Mouse (Mus musculus) lung, embryonic 16.5 days (tissue): Measurements from ENCODE around the gene Cryba4. TPM values are rescaled to one million over a fixed set of nuclear protein-coding genes. Genes with fewer than 3 reads are reported as not detected.

Source experiments
- ATAC-seq: fragments of 200-750 bp; cut with Nextera tagmentation; 2 replicates; pipeline ENCODE4 v1.8.0; 2017; ENCODE audit warnings: low read depth, mild to moderate bottlenecking, moderate library complexity
- H3K27ac ChIP-seq: fragments of 300-500 bp; sonication (generic); 2 replicates; pipeline ENCODE4 v1.5.1; 2014; ENCODE audit warnings: mild to moderate bottlenecking, control low read depth, low read length
- H3K27me3 ChIP-seq: fragments of 300-500 bp; sonication (generic); 2 replicates; pipeline ENCODE4 v1.6.1; 2014; ENCODE audit warnings: low read depth, low read length, mixed read lengths; ENCODE audit not compliant: control insufficient read depth, insufficient read depth
- H3K36me3 ChIP-seq: fragments of 300-500 bp; sonication (generic); 2 replicates; pipeline ENCODE4 v1.6.1; 2014; ENCODE audit warnings: low read length; ENCODE audit not compliant: control insufficient read depth, insufficient read depth
- H3K4me1 ChIP-seq: fragments of 300-500 bp; sonication (generic); replicated peaks from 2 replicates; pipeline ENCODE4 v1.6.1; 2014; ENCODE audit warnings: low read length, mixed read lengths; ENCODE audit not compliant: control insufficient read depth, insufficient read depth
- H3K4me2 ChIP-seq: fragments of 300-500 bp; sonication (generic); 2 replicates; pipeline ENCODE4 v1.6.1; 2014; ENCODE audit warnings: low read depth, low read length, control low read depth
- H3K4me3 ChIP-seq: fragments of 300-500 bp; sonication (generic); 2 replicates; pipeline ENCODE4 v1.5.1; 2014; ENCODE audit warnings: mild to moderate bottlenecking, low read length, control low read depth
- H3K9ac ChIP-seq: fragments of 300-500 bp; sonication (generic); 2 replicates; pipeline ENCODE4 v1.6.1; 2014; ENCODE audit warnings: low read length, control low read depth
- H3K9me3 ChIP-seq: fragments of 300-500 bp; sonication (generic); 2 replicates; pipeline ENCODE4 v1.6.1; 2016; ENCODE audit warnings: low read length; ENCODE audit not compliant: control insufficient read depth
- WGBS: fragments of 180-500 bp; shearing (Covaris S2); extraction: QIAGEN DNeasy Blood & Tissue Kit; methylation state at CpG from one replicate; pipeline ENCODE4 v1.1.7; 2014; 5-methylcytosine and 5-hydroxymethylcytosine counted together
- polyA plus RNA-seq: library from polyadenylated mRNA; unstranded; fragments of >200 nt; fragmentation: Nextera tagmentation; extraction: Ambion mirVana; gene quantifications from 2 replicates; pipeline ENCODE4 v1.2.1, GENCODE M21; 2015

Cryba4 gene
- polyA plus RNA-seq, 1 experiment from 2014 or later: 0.84 TPM

DNA sequence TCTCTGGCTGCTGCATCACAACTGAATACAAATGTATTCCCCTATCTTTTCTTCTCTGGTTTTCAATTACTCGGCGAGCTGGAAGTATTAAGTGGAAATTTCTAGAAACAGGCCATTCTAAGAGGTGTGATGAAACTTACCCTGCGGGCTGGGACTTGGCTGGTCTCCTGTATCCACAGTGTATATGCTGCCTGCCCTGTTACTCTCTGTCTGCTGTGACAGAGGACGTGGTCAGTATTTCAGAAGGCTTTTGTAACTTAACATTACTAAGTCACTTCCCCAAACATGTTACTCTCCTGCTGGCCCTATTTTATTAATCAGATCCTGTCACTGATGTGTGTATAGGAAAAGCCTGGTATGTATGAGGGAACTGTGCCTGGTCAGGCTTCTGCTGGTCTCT lies 29.4 kb upstream of the Cryba4 start:
- Histone ChIP-seq H3K9ac (0 out of 2 replicates have a peak overlapping the region, but pooled peaks have one; percentile 18), H3K27me3 (no peaks in the 10 kb centered on the region), H3K36me3 (no peaks in the 10 kb centered on the region), H3K9me3 (no peaks in the 10 kb centered on the region), H3K27ac (no peak overlapping the region), H3K4me1 (peaks cover 31% of the 10 kb centered on the region), H3K4me3 (no peak overlapping the region), H3K4me2 (no peak overlapping the region)
- WGBS: 66% methylated on average over 4 of the region's 4 CpGs
- ATAC-seq: no peak

DNA sequence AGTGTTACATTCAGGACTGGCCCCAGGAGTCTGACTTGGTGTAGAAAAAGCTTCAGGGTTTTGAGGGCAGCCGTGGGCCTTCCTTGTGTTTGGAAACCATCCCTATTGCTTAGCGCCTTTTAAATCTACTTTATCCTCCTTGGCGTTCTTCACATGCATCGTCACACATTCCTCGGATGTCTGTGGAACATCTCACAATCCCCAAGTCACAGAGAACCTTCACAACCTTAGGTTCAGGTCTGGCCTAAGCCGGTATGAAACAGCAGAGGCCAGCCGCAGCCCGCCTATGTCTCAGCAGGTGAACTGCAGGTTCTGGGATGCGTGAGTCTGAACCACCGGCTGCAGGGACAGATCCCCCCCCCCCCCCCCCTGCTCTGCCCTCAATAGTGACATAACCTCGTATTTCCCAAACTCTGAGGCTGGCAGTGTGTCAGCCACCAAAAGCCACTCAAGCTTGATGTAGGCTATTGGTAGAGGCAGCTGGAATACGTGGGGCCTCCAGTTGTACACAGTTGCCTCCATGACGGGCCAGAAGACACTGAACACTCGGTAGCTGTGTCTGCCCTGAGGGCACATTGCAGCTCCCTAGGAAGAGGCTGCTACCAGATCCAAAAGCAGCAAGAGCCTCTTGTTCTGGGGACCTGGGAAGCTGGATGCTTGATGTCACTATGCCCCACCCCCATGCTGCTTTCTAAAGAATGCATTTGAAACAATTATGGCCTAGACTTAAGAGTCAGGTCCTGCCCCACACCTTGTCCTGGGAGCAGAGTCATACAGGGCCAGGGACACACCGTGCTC lies 28.7 kb upstream of the Cryba4 start:
- no peaks in the 10 kb centered on the region for H3K9me3 ChIP-seq
- 0 out of 2 replicates have a peak overlapping the region, but pooled peaks have one; percentile 18 for H3K9ac ChIP-seq
- peaks cover 27% of the 10 kb centered on the region for H3K4me1 ChIP-seq
- H3K4me3 ChIP-seq: no peak overlapping the region
- WGBS: 58% methylated on average over 15 of the region's 15 CpGs
- H3K27me3 ChIP-seq: no peaks in the 10 kb centered on the region
- ATAC-seq: no peak
- H3K36me3 ChIP-seq: no peaks in the 10 kb centered on the region
- peak overlapping the region; percentile 16; the same call in 1 of the 2 replicates for H3K27ac ChIP-seq
- no peak overlapping the region for H3K4me2 ChIP-seq

DNA sequence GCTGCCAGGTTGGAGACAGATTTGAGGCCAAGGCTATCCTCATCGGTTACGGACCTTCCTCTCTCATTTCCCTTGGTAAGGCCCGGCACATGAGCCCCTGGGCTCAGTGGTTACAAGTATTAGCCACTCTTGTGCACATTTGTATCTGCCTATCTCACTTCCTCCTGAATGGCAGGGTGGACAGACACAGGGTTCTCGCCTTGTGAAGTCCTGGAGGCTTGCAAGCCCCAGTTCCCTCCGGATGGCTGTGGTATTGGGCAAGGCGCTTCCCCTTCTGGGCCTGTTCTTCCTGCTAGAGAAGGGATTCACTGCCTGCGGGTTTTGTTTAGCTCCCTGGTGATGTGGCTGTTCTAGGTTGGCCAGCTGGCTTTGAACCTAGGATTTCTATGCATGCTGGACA lies 27.8 kb upstream of the Cryba4 start:
- no peaks in the 10 kb centered on the region for H3K27me3 ChIP-seq
- peak overlapping the region; percentile 30 for H3K27ac ChIP-seq
- no peak overlapping the region for H3K4me2 ChIP-seq
- no peaks in the 10 kb centered on the region for H3K36me3 ChIP-seq
- no peak for ATAC-seq
- H3K9me3 ChIP-seq: no peaks in the 10 kb centered on the region
- H3K4me1 ChIP-seq: peaks cover 31% of the 10 kb centered on the region
- 76% methylated on average over 7 of the region's 7 CpGs for WGBS
- H3K4me3 ChIP-seq: no peak overlapping the region
- peak overlapping the region; percentile 8; the same call in 1 of the 2 replicates for H3K9ac ChIP-seq

DNA sequence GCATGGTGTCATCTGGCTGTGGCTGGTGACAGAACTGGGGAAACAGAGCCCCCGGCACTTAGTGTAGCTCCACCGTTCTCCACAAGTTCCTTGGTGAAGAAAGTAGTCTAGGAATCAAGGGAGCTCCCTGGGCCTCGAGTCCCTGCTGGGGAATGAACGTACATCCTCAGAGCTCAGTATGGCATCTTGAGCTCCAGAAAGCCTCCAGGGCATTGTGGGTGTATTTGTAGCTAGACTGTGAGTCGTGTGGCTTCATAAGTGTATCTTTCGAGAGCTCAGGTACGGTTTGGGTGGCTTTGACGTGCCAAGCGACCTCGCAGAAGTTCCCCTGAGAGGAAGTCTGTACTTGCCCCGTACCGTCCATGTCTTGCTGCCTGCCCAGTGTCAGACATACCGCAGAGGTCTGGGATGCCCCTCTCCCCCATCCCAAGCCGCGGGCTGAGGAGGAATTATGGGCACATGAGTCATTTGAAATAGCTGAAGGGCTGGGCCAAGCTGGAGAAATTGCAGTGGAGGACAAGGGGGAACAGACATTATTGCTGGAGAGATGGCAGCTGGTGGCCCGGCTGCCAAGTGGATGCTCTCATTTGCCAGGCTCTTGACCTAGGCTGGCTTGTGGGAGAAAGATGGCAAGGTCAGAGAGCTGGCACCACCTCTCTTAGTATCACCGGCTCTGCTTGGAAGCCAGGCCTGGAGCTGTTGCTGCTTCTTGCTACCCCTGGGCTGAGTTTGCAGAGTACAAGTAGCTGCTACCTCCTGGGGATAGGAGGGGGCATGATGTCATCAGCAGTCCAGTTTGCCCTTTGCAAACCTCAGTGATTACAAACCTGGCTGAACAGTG lies 27.1 kb upstream of the Cryba4 start:
- no peaks in the 10 kb centered on the region for H3K9me3 ChIP-seq
- ATAC-seq: no peak
- WGBS: 83% methylated on average over 17 of the region's 17 CpGs
- H3K4me3 ChIP-seq: no peak overlapping the region
- H3K36me3 ChIP-seq: no peaks in the 10 kb centered on the region
- no peaks in the 10 kb centered on the region for H3K27me3 ChIP-seq
- H3K4me1 ChIP-seq: peaks cover 25% of the 10 kb centered on the region
- peak overlapping the region; percentile 30; the same call in 1 of the 2 replicates for H3K27ac ChIP-seq
- H3K9ac ChIP-seq: no peak overlapping the region; the same call in 1 of the 2 replicates
- no peak overlapping the region for H3K4me2 ChIP-seq

DNA sequence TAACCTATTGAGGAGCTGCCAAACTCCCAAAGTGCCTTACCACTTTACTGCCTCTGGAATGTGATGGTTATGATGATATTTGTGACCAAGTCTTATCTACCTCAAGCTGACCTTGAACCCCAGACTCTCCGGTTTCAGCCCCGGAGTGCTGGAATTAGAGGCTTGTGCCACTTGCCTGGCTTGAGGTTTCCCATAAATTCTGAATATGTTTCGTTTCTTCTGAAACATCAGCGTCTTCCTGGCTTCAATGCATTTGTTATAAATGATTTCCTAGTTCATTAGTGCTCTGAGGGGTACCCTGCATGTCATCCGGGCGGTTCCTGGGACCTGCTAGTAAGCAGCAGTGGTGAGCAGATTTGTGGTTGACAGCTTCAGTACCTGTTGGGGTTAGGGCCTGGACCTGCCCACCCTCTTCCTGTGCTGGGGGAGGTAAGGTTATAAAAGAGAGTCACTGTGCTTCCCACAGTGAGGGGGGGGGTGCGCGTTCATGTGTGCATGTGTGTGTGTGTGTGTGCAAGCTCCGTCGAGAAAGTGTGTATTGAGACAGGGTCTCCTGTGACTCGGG lies 25.7 kb upstream of the Cryba4 start:
- H3K36me3 ChIP-seq: no peaks in the 10 kb centered on the region
- H3K4me2 ChIP-seq: peak overlapping the region; percentile 73
- no peak for ATAC-seq
- no peak overlapping the region for H3K27ac ChIP-seq
- H3K27me3 ChIP-seq: no peaks in the 10 kb centered on the region
- peak overlapping the region; percentile 86; the same call in 1 of the 2 replicates for H3K9ac ChIP-seq
- H3K9me3 ChIP-seq: no peaks in the 10 kb centered on the region
- H3K4me1 ChIP-seq: peaks cover 22% of the 10 kb centered on the region
- peak overlapping the region; percentile 85 for H3K4me3 ChIP-seq
- WGBS: 78% methylated on average over 11 of the region's 11 CpGs

DNA sequence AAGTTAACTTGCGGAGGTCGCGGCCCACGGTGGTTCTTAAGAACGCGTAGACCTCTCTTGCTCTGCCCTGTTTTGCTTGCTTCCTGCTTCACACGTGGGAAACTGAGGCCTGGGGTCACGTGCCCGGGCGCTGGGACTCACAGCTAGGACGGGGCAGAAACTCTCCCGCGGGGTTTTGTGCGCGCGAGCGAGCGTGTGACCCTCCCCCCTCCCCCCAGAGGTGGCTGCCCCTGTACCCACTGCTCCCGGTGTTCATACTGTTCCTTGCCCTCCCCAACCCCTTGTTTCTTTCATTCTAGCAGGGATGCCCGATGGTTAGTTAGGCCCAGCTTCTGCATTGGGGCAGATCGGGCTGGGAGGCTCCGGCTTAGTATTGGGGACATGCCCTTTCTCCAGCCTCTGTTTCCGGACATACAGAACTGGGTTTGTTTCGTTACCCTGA lies 24.6 kb upstream of the Cryba4 start:
- no peak; the same call in 1 of the 2 replicates for ATAC-seq
- 0% methylated on average over 24 of the region's 24 CpGs for WGBS
- H3K27me3 ChIP-seq: no peaks in the 10 kb centered on the region
- H3K27ac ChIP-seq: peak overlapping the region; percentile 72
- H3K9ac ChIP-seq: peak overlapping the region; percentile 86
- peaks cover 17% of the 10 kb centered on the region for H3K4me1 ChIP-seq
- H3K4me2 ChIP-seq: peak overlapping the region; percentile 73
- H3K9me3 ChIP-seq: no peaks in the 10 kb centered on the region
- H3K36me3 ChIP-seq: no peaks in the 10 kb centered on the region
- peak overlapping the region; percentile 85 for H3K4me3 ChIP-seq

DNA sequence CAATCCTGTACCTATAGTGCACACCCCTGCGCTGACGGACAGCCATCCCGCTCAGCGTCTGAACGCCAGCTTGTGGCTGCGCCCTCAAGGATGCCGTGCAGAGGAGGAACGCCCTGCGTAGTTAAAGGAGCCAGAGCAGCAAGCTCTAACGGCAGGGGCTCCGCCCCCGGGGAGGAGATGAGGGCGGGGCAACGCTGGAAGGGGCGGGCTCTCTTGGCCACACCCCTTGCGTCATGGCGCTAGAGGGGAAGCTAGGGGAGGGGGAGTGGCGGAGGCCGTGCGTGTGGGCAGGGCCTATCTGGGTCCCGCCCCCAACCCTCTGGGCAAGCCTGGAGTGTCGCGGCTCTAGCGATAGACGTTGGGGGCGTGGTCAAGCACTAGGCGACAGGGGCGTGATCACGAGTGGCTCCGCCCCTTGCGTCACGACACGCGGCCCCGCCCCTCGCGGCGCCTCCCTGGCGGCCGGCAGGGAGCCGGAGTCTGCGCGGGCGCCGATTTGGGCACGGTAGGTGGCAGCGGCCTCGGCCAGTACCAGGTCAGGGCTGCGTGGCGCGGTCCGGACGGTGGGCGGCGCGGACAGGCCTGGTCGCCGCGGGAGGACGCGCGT lies 24.1 kb upstream of the Cryba4 start, which contains the start of gene Tpst2:
Tpst2 (plus strand) TSS at position 425 of the 607 bp plus-strand sequence.
- H3K4me3 ChIP-seq: peak within 1 kb of the TSS; percentile 85
- ATAC-seq: peak; percentile 98
- peak within 1 kb of the TSS; percentile 86 for H3K9ac ChIP-seq

DNA sequence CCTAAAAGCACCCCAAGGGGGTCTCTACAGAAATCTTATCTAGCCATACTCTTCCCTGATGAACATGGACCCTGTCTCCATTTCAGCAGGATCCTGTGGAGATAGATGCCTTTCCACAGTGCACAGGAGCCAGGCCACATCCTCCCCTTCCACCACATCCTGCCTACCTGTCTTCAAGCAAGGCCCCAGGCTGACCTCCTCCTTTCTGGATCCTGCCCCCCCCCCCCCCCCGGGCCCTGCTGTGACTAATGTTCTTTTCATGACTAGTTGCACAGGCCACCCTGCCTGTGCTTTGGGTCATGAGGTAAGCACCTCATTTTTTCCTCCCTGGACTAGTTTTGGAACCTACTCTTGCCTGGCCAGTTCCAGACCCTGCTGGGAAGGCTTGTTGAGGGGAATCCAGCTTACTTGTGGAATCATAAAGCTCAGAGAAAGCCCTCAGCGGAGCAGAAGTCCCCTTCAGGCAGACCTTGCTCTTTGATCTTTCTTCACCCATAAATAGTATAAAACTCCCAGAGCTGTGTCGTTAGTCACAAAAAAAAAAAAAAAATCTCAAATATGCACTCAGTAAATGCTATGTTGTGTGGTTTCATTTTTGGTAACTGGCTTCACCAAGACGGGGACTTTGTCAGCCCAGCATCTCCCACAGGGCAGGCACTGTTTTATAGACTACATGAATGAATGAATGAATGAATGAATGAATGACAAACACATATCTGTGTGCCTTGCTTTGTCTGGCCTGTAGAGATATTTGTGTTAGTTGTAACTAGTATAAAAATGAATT lies 22.9 kb upstream of the Cryba4 start:
- H3K9ac ChIP-seq: no peak overlapping the region; the same call in 1 of the 2 replicates
- no peak overlapping the region for H3K27ac ChIP-seq
- 40% methylated on average over 4 of the region's 4 CpGs for WGBS
- peak overlapping the region; percentile 60; the same call in 1 of the 2 replicates for H3K4me3 ChIP-seq
- H3K4me2 ChIP-seq: peak overlapping the region; percentile 80
- no peak for ATAC-seq
- H3K36me3 ChIP-seq: no peaks in the 10 kb centered on the region
- peaks cover 14% of the 10 kb centered on the region for H3K4me1 ChIP-seq
- no peaks in the 10 kb centered on the region for H3K9me3 ChIP-seq
- H3K27me3 ChIP-seq: no peaks in the 10 kb centered on the region; the same call in 1 of the 2 replicates

More for the DNA sequence above, 24.1 kb upstream of the Cryba4 start, which contains the start of gene Tpst2:
- Histone ChIP-seq H3K4me1 (peaks cover 15% of the 10 kb centered on the region), H3K27me3 (no peaks in the 10 kb centered on the region), H3K36me3 (no peaks in the 10 kb centered on the region), H3K27ac (peak within 1 kb of the TSS; percentile 72), H3K4me2 (peak within 1 kb of the TSS; percentile 80), H3K9me3 (no peaks in the 10 kb centered on the region)
- under 1% methylated on average over 48 of the region's 62 CpGs for WGBS
